14 mouse cellular contexts compared by ENCODE assay signal in genomic region chr11:59044703-59045330, GRCm38 (mm10).
DNase-seq lines count a peak whose midpoint lies in the region; ATAC-seq and TF ChIP-seq lines count a peak whose summit lies in the region.
"Had no signal": no experiment of that assay in that cellular context is flagged by ENCODE, and none has a peak within 500 bp of the region (broad histone marks: within the 10 kb centered on the region; RNA-seq: fewer than 3 reads in every experiment).

No protein-coding gene starts in this region.

- H3K4me3 ChIP-seq in bone marrow, adult 2 months (replicated peaks; ENCODE audit: control insufficient read depth, low read depth, low read length): no peak overlapping the region
- H3K4me3 ChIP-seq: heart, embryonic 15.5 days; megakaryocyte, embryonic 14.5 days had no signal

- WGBS in bone marrow, adult 2 months: 88% methylated on average over 15 of the region's 15 CpGs

- intact Hi-C loops in heart, postnatal 25 days (cut with DNase I): no loop called here

- TF ChIP-seq POLR2A in bone marrow, adult 2 months (IDR thresholded peaks at IDR 0.05; ENCODE audit: borderline replicate concordance, control insufficient read depth, low read depth, low read length): peak; percentile 30; the same call in 1 of the 2 replicates

- ATAC-seq in cerebellum, adult (ENCODE audit: insufficient number of reproducible peaks, low FRiP score, low TSS enrichment): no peak
- no peak for ATAC-seq in erythroid progenitor cell, adult 5-6 weeks (replicated peaks; ENCODE audit: low FRiP score, poor library complexity, severe bottlenecking)
- ATAC-seq: forebrain, postnatal 0 days had no signal

- no peak for TF ChIP-seq CTCF in bone marrow, adult 2 months (IDR thresholded peaks at IDR 0.05; ENCODE audit: control insufficient read depth, insufficient read depth, low read length)

- H3K4me1 ChIP-seq in bone marrow, adult 2 months (ENCODE audit: control insufficient read depth, insufficient read depth, low read length): no peaks in the 10 kb centered on the region
- H3K4me1 ChIP-seq: heart, embryonic 15.5 days; megakaryocyte, embryonic 14.5 days had no signal

- no peak overlapping the region for H3K27ac ChIP-seq in bone marrow, adult 2 months (ENCODE audit: control insufficient read depth, insufficient read depth, low read depth, low read length, poor library complexity)
- H3K27ac ChIP-seq: heart, embryonic 15.5 days; liver, embryonic 14.5 days had no signal

- DNase-seq in cerebellum, adult 11 months: peak; percentile 5
- peak; percentile 65 for DNase-seq in gastrocnemius, adult 18-20 months (ENCODE audit: low spot score)
- peak; percentile 14 for DNase-seq in heart, postnatal 25 days (ENCODE audit: low spot score)
- DNase-seq in lung, adult 18-20 months: no peak
- no peak for DNase-seq in kidney, postnatal 36 days
- DNase-seq: forebrain, postnatal 0 days; kidney, adult 8-10 months; retina, postnatal 1 day had no signal

Comparison
In these comparisons a context has a peak if more than half of its experiments do, and no peak if none do; other contexts are left out.
1. DNase-seq: peak in cerebellum, adult 11 months (single experiment), gastrocnemius, adult 18-20 months (single experiment) and heart, postnatal 25 days (single experiment); none in lung, adult 18-20 months (0 of 2) and kidney, postnatal 36 days (0 of 2).